Mouse (Mus musculus) G1E (cell line): ENCODE results near the gene Sarnp.

Experiments
- CTCF ChIP-seq: IDR thresholded peaks from 2 replicates; pipeline ENCODE4 v1.5.1; 2012; ENCODE audit warnings: low read depth, low read length, inconsistent platforms, mixed read lengths
- GATA1 ChIP-seq: IDR thresholded peaks from 2 replicates; pipeline ENCODE4 v1.6.1; 2012; ENCODE audit warnings: borderline replicate concordance, low read length, inconsistent platforms, mixed read lengths

DNA sequence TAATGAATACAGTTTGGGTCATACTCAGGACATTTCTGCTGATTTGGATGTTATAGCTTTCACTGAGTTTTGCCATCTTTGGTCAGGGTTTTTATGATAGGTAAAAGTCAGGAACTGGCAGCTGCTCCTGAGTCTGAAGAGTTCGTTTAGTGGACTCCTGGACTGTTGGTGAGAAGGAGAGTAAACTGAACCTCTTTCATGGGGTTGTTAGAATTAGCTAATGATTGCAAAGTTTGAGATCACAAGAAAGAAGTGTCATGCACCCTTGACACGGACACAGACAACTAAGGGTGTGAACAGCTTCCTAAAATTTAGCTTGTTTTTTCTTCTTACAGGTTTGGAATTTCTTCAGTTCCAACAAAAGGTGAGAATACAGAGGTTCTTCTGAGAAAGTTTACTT is 31.3 kb downstream of the Sarnp start:
- no peak for TF ChIP-seq CTCF
- no peak for TF ChIP-seq GATA1
